Mouse (Mus musculus) kidney, adult 2 months (tissue): Measurements from ENCODE around the gene Gm17581.

Source experiments
- CTCF ChIP-seq: fragments of 200-500 bp; conservative IDR thresholded peaks from 2 replicates; pipeline ENCODE4 v1.5.1; 2011; ENCODE audit warnings: low read depth, mild to moderate bottlenecking, control low read depth, low read length, moderate library complexity, mixed read lengths; ENCODE audit not compliant: insufficient read depth, insufficient read length
- POLR2A ChIP-seq: fragments of 200-500 bp; IDR thresholded peaks from one replicate; pipeline ENCODE4 v1.6.1; 2011; ENCODE audit warnings: low read depth, low read length, control low read depth

- TF ChIP-seq POLR2A, result no peak
- no peak for TF ChIP-seq CTCF
Observed at GRCm38 (mm10) chr2:155778004-155778403, 42.3 kb upstream of the Gm17581 start.
